Mouse (Mus musculus) CD4-positive, CD25-positive, alpha-beta regulatory T cell (primary cell): ENCODE measurements around the gene Gpr156. TPM values are rescaled to one million over a fixed set of nuclear protein-coding genes. Genes with fewer than 3 reads are reported as not detected.

Experiments
- polyA plus RNA-seq: library from polyadenylated mRNA; unstranded; fragments of 100-300 nt; shearing (Covaris generic); gene quantifications from one replicate; pipeline ENCODE4 v1.2.1, GENCODE M21; 2017

Gpr156 gene
- polyA plus RNA-seq = not detected

DNA sequence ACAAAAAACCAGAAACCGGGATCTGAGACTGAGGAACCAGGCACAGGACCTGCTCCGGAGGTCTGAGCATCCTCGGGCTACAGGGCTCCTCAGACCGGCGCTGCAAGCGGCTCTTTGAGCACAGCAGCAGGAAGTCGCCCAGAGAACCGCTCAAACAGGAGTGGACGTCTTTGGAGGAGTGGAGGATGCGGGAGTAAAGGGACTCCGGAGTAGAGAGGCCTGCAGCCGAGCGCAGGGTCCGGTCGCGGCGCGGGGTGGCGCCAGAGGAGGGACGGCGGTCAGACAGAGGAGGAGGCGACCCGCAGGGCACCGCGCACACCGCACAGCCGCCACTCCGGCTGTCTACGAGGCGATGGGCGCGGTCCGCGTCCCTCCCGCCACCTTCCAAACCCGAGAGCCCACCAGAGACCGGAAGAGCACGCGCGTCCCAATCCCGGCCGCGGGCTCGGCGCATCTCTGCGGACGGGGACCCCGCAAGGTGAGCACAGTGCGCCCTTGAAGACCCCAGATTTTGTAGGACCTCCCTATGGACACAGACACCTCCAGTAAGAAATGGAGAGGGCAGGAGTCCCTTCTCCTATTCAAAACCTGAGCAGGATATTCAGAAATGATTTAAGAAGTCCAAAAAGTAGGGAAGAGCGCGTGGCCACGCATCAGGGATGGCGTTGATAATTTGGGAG is at the start of gene Gpr156:
Gene Gpr156 (plus strand): TSS at position 359 of the 680 bp plus-strand sequence.

DNA sequence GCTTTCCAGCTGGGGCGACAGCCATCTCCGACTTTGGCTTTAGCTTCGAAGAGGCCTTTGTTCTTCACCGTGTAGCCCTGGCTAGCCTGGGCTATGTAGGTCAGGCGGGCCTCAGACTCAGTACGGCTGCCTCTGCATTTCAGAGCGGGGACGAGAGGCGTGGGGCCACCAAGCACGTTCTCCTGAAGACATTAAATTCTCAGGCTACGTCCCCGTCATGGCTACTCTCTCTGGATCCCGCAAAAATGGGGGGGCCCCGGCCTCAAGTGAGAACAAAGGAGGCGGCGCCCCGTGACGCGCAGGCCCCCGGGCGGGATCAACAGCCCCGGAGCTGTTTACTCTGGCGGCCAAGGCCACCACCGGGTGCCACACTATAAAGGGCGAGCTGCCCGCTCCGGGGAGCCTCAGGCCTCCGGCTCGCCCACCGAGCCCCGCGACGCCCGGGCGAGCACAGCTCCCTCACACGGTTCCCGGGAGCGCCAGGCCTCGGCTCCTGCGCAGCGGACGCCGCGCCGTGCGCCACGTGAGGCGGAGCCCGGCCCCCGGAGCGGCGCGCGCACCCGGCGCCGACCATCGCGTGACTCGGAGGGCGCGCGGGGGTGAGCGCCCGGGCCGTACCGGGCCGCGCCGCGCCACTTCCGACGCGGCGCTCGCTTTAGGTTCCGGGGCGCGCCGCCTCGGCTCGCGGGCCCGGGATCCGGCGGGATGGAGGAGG is 48.3 kb upstream of the Gpr156 start, which contains the start of gene Lrrc58:
Gene Lrrc58 (plus strand): TSS at position 599 of the 715 bp plus-strand sequence.

Other genes starting within 250 kb of the Gpr156 start
- 0.06 TPM for gene Fstl1, start 139.6 kb upstream of the Gpr156 start, polyA plus RNA-seq
- gene Gm36028, start 55.4 kb upstream of the Gpr156 start, polyA plus RNA-seq = not detected
- 22.7 TPM for gene Lrrc58, start 48.1 kb upstream of the Gpr156 start, polyA plus RNA-seq
- 65.8 TPM for gene Gsk3b, start 172.5 kb downstream of the Gpr156 start, polyA plus RNA-seq